ENCODE assay signal across 11 mouse cellular contexts in genomic region chr8:114932071-114932630, GRCm38 (mm10).
A peak's percentile ranks its signal among the peaks of the same experiment; 100 is the strongest.
DNase-seq lines count a peak whose midpoint lies in the region; ATAC-seq and TF ChIP-seq lines count a peak whose summit lies in the region.
"Had no signal": no experiment of that assay in that cellular context is flagged by ENCODE, and none has a peak within 500 bp of the region (broad histone marks: within the 10 kb centered on the region; RNA-seq: fewer than 3 reads in every experiment).

No protein-coding gene starts in this region.

- intact Hi-C loops in gastrocnemius, adult 2 months (cut with DNase I): loop anchor here (2.0 kb wide), 1 partner anchor 777 kb away; no protein-coding TSS in a partner anchor

- H3K27ac ChIP-seq in lung, embryonic 15.5 days: no peak overlapping the region
- H3K27ac ChIP-seq in lung, postnatal 0 days (ENCODE audit: low read length): no peak overlapping the region
- no peak overlapping the region for H3K27ac ChIP-seq in forebrain, embryonic 16.5 days (ENCODE audit: low read length)
- 0 out of 2 replicates have a peak overlapping the region, but pooled peaks have one; percentile 7 for H3K27ac ChIP-seq in midbrain, embryonic 12.5 days (replicated peaks)
- H3K27ac ChIP-seq in gastrocnemius, adult 2 months: no peak overlapping the region

- H3K4me2 ChIP-seq in lung, embryonic 15.5 days: peak overlapping the region; percentile 24
- no peak overlapping the region for H3K4me2 ChIP-seq in lung, postnatal 0 days (replicated peaks; ENCODE audit: low read depth, low read length)
- peak overlapping the region; percentile 9; the same call in 1 of the 2 replicates for H3K4me2 ChIP-seq in forebrain, embryonic 16.5 days (ENCODE audit: low read length)
- peak overlapping the region; percentile 37 for H3K4me2 ChIP-seq in midbrain, embryonic 12.5 days (replicated peaks)

- WGBS in lung, embryonic 15.5 days: 29% methylated on average over 18 of the region's 18 CpGs
- WGBS in lung, postnatal 0 days: 30% methylated on average over 18 of the region's 18 CpGs
- whole genome bisulfite sequencing in forebrain, embryonic 16.5 days: 29% methylated on average over 18 of the region's 18 CpGs
- 14% methylated on average over 18 of the region's 18 CpGs for WGBS in midbrain, embryonic 12.5 days

- peaks cover 12% of the 10 kb centered on the region for H3K4me1 ChIP-seq in lung, embryonic 15.5 days
- H3K4me1 ChIP-seq in lung, postnatal 0 days (ENCODE audit: insufficient read depth, low read depth, low read length): no peaks in the 10 kb centered on the region
- peaks cover 13% of the 10 kb centered on the region for H3K4me1 ChIP-seq in forebrain, embryonic 16.5 days (replicated peaks; ENCODE audit: control insufficient read depth, insufficient read depth, low read length)
- peaks cover 24% of the 10 kb centered on the region for H3K4me1 ChIP-seq in midbrain, embryonic 12.5 days

- TF ChIP-seq CTCF in lung, postnatal 0 days (IDR thresholded peaks at IDR 0.05): no peak
- TF ChIP-seq CTCF in gastrocnemius, adult 2 months (IDR thresholded peaks at IDR 0.05): no peak

- peaks cover 4% of the 10 kb centered on the region for H3K27me3 ChIP-seq in lung, embryonic 15.5 days
- no peaks in the 10 kb centered on the region for H3K27me3 ChIP-seq in lung, postnatal 0 days (replicated peaks; ENCODE audit: insufficient read depth, low read length)
- peaks cover 22% of the 10 kb centered on the region for H3K27me3 ChIP-seq in forebrain, embryonic 16.5 days (replicated peaks; ENCODE audit: control insufficient read depth, insufficient read depth, low read length)
- peaks cover 63% of the 10 kb centered on the region for H3K27me3 ChIP-seq in midbrain, embryonic 12.5 days
- H3K27me3 ChIP-seq: CH12.LX had no signal

- no peaks in the 10 kb centered on the region for H3K36me3 ChIP-seq in lung, embryonic 15.5 days
- no peaks in the 10 kb centered on the region for H3K36me3 ChIP-seq in lung, postnatal 0 days (ENCODE audit: insufficient read depth, low read length)
- H3K36me3 ChIP-seq in forebrain, embryonic 16.5 days (ENCODE audit: control insufficient read depth, insufficient read depth): no peaks in the 10 kb centered on the region
- H3K36me3 ChIP-seq in midbrain, embryonic 12.5 days: no peaks in the 10 kb centered on the region

- no peaks in the 10 kb centered on the region for H3K9me3 ChIP-seq in lung, embryonic 15.5 days
- H3K9me3 ChIP-seq in lung, postnatal 0 days (ENCODE audit: low read length): no peaks in the 10 kb centered on the region
- H3K9me3 ChIP-seq in forebrain, embryonic 16.5 days (ENCODE audit: control insufficient read depth, low read length): no peaks in the 10 kb centered on the region
- no peaks in the 10 kb centered on the region for H3K9me3 ChIP-seq in midbrain, embryonic 12.5 days

- H3K4me3 ChIP-seq in lung, embryonic 15.5 days: no peak overlapping the region
- H3K4me3 ChIP-seq in lung, postnatal 0 days (ENCODE audit: low read depth, low read length): no peak overlapping the region
- H3K4me3 ChIP-seq in forebrain, embryonic 16.5 days (replicated peaks; ENCODE audit: low read length): no peak overlapping the region
- no peak overlapping the region for H3K4me3 ChIP-seq in midbrain, embryonic 12.5 days
- H3K4me3 ChIP-seq in gastrocnemius, adult 2 months: no peak overlapping the region
- H3K4me3 ChIP-seq: erythroblast, embryonic 14.5 days had no signal

- no peak for TF ChIP-seq EP300 in lung, postnatal 0 days (IDR thresholded peaks at IDR 0.05)

- no peak for ATAC-seq in lung, embryonic 15.5 days (ENCODE audit: borderline replicate concordance, extremely low read depth, low FRiP score, low TSS enrichment)
- no peak for ATAC-seq in lung, postnatal 0 days
- no peak for ATAC-seq in forebrain, embryonic 16.5 days
- ATAC-seq in midbrain, embryonic 12.5 days (ENCODE audit: low FRiP score, low read depth): no peak
- ATAC-seq: inflammation-experienced regulatory T-cells, adult 6 months had no signal

- H3K9ac ChIP-seq in lung, embryonic 15.5 days: no peak overlapping the region
- H3K9ac ChIP-seq in lung, postnatal 0 days (replicated peaks; ENCODE audit: low read depth): no peak overlapping the region
- H3K9ac ChIP-seq in forebrain, embryonic 16.5 days (replicated peaks; ENCODE audit: low read depth, low read length): no peak overlapping the region
- no peak overlapping the region for H3K9ac ChIP-seq in midbrain, embryonic 12.5 days (replicated peaks)

- no peak for DNase-seq in lung, postnatal 0 days (ENCODE audit: low spot score)
- no peak for DNase-seq in right cerebral cortex, adult 2 months (ENCODE audit: low spot score in 2 of 2)
- DNase-seq in gastrocnemius, adult 2 months: no peak
- DNase-seq in right cerebral cortex, postnatal 4 days: no peak
- DNase-seq: lung, postnatal 36 days had no signal
